Mouse (Mus musculus): ENCODE data around the gene Ccnj.

Ccnj gene

GRCm38 (mm10) chr19:40830703-40831415 is at the start of gene Ccnj:
TSS of gene Ccnj (plus strand) at chr19:40831279.
- DNase-seq (ENCODE audit: low spot score) = peak; percentile 91

- no peak for DNase-seq (ENCODE audit: low spot score)
These were observed 42.9 kb upstream of the Ccnj start for GRCm38 (mm10) chr19:40788004-40788714.

- DNase-seq (ENCODE audit: low spot score) = no peak
These were observed 42.4 kb upstream of the Ccnj start for GRCm38 (mm10) chr19:40788715-40789084.

- peak; percentile 5 for DNase-seq (ENCODE audit: low spot score)
These were observed 25.8 kb upstream of the Ccnj start for GRCm38 (mm10) chr19:40805176-40805737.

- no peak for DNase-seq (ENCODE audit: low spot score)
These were observed 21.2 kb upstream of the Ccnj start for GRCm38 (mm10) chr19:40809858-40810257.

GRCm38 (mm10) chr19:40811840-40812239 is 19.2 kb upstream of the Ccnj start:
- no peak for DNase-seq (ENCODE audit: low spot score)

- DNase-seq (ENCODE audit: low spot score) = no peak
These were observed 18.3 kb upstream of the Ccnj start for GRCm38 (mm10) chr19:40812778-40813177.

- DNase-seq (ENCODE audit: low spot score) = peak; percentile 14
These were observed 17.7 kb upstream of the Ccnj start for GRCm38 (mm10) chr19:40813385-40813784.

- no peak for DNase-seq (ENCODE audit: low spot score)
These were observed 15.4 kb upstream of the Ccnj start for GRCm38 (mm10) chr19:40815645-40816183.

- DNase-seq (ENCODE audit: low spot score) = no peak
These were observed 13.1 kb upstream of the Ccnj start for GRCm38 (mm10) chr19:40817901-40818532.

GRCm38 (mm10) chr19:40818764-40819163 is 12.3 kb upstream of the Ccnj start:
- no peak for DNase-seq (ENCODE audit: low spot score)

- no peak for DNase-seq (ENCODE audit: low spot score)
These were observed 9.7 kb upstream of the Ccnj start for GRCm38 (mm10) chr19:40821306-40821825.

GRCm38 (mm10) chr19:40825636-40826035 is 5.4 kb upstream of the Ccnj start:
- no peak for DNase-seq (ENCODE audit: low spot score)

GRCm38 (mm10) chr19:40826735-40827134 is 4.3 kb upstream of the Ccnj start:
- DNase-seq (ENCODE audit: low spot score) = no peak

GRCm38 (mm10) chr19:40830198-40830597 is 881 bp upstream of the Ccnj start:
- no peak for DNase-seq (ENCODE audit: low spot score)

- DNase-seq (ENCODE audit: low spot score) = peak; percentile 72
These were observed 530 bp downstream of the Ccnj start for GRCm38 (mm10) chr19:40831416-40832201.

GRCm38 (mm10) chr19:40832361-40832760 is 1.3 kb downstream of the Ccnj start:
- no peak for DNase-seq (ENCODE audit: low spot score)

GRCm38 (mm10) chr19:40834436-40834835 is 3.4 kb downstream of the Ccnj start:
- no peak for DNase-seq (ENCODE audit: low spot score)

- DNase-seq (ENCODE audit: low spot score) = no peak
These were observed 7.1 kb downstream of the Ccnj start for GRCm38 (mm10) chr19:40838205-40838604.

GRCm38 (mm10) chr19:40840303-40840702 is 9.2 kb downstream of the Ccnj start:
- no peak for DNase-seq (ENCODE audit: low spot score)

GRCm38 (mm10) chr19:40841083-40841482 is 10.0 kb downstream of the Ccnj start:
- DNase-seq (ENCODE audit: low spot score) = no peak

All from embryo, embryonic 10 days (tissue).